Mouse (Mus musculus) hindbrain, postnatal 0 days (tissue): ENCODE results near the gene Olfr878. TPM values are rescaled to one million over a fixed set of nuclear protein-coding genes. Genes with fewer than 3 reads are reported as not detected.

Experiments used
- ATAC-seq: fragments of 200-750 bp; cut with Nextera tagmentation; 2 replicates; pipeline ENCODE4 v1.8.0; 2017; ENCODE audit warnings: mild to moderate bottlenecking, moderate TSS enrichment, moderate library complexity
- DNase-seq: peaks from one replicate; pipeline ENCODE4 v3.0.0-alpha.2; 2015; ENCODE audit warnings: low spot score
- H3K27ac ChIP-seq: fragments of 300-500 bp; sonication (generic); 2 replicates; pipeline ENCODE4 v1.5.1; 2014; ENCODE audit warnings: mild to moderate bottlenecking
- H3K27me3 ChIP-seq: fragments of 300-500 bp; sonication (generic); 2 replicates; pipeline ENCODE4 v1.6.1; 2014; ENCODE audit warnings: low read length, mixed read lengths; ENCODE audit not compliant: insufficient read depth
- H3K36me3 ChIP-seq: fragments of 300-500 bp; sonication (generic); 2 replicates; pipeline ENCODE4 v1.6.1; 2014; ENCODE audit warnings: low read length, mixed read lengths; ENCODE audit not compliant: insufficient read depth
- H3K4me1 ChIP-seq: fragments of 300-500 bp; sonication (generic); 2 replicates; pipeline ENCODE4 v1.6.1; 2014; ENCODE audit warnings: antibody characterized with exemption, low read length, mixed read lengths; ENCODE audit not compliant: insufficient read depth
- H3K4me2 ChIP-seq: fragments of 300-500 bp; sonication (generic); 2 replicates; pipeline ENCODE4 v1.6.1; 2014; ENCODE audit warnings: low read depth, mild to moderate bottlenecking, low read length, moderate library complexity, mixed read lengths
- H3K4me3 ChIP-seq: fragments of 300-500 bp; sonication (generic); 2 replicates; pipeline ENCODE4 v1.5.1; 2014; ENCODE audit warnings: low read length
- H3K9ac ChIP-seq: fragments of 300-500 bp; sonication (generic); replicated peaks from 2 replicates; pipeline ENCODE4 v1.6.1; 2014; ENCODE audit warnings: mild to moderate bottlenecking, low read length, moderate library complexity, mixed read lengths
- H3K9me3 ChIP-seq: fragments of 300-500 bp; sonication (generic); 2 replicates; pipeline ENCODE4 v1.6.1; 2016; ENCODE audit warnings: low read length, mixed read lengths
- CTCF ChIP-seq: IDR thresholded peaks from 2 replicates; pipeline ENCODE4 v1.5.1; 2016; ENCODE audit warnings: antibody characterized with exemption, control low read depth, low read depth
- WGBS: fragments of 180-500 bp; shearing (Covaris S2); extraction: QIAGEN DNeasy Blood & Tissue Kit; methylation state at CpG from one replicate; pipeline ENCODE4 v1.1.7; 2014; 5-methylcytosine and 5-hydroxymethylcytosine counted together
- polyA plus RNA-seq: library from polyadenylated mRNA; unstranded; fragments of >200 nt; fragmentation: Nextera tagmentation; extraction: Ambion mirVana; gene quantifications from 2 replicates; pipeline ENCODE4 v1.2.1, GENCODE M21; 2015
- total RNA-seq: library from RNA; depleted of rRNA; stranded (reverse); fragments of >200 nt; gene quantifications from 2 replicates; pipeline ENCODE4 v1.2.3, GENCODE M21; 2014; rRNA removed

Olfr878 gene
- total RNA-seq (not detected in 2 replicates), polyA plus RNA-seq (not detected in 2 replicates)

DNA sequence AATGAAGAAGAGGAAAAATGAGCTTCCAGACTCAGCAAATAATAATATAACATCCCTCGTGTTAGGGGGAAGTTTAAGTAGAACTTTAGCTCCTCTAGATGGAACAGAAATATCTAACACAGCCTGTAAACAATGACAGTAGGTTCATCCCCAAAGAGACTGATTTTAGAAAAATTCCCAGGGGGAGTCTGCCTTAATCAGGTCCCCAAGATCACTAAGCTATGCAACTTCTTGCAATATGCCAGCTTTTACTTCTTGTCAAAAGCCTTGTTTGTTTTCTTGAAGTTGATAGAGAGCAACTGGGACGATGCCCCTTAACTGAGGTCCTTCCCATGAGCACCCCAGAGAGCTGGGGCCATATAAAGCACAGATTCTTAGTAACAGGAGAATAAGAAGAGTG, at the start of gene Olfr878:
Gene Olfr878, plus strand, starts transcription at position 301 of the 400 bp plus-strand sequence.
- WGBS = 81% methylated on average over 2 of the region's 2 CpGs
- H3K9ac ChIP-seq = no peak within 1 kb of the TSS
- no peak within 1 kb of the TSS for H3K4me3 ChIP-seq
- no peak for TF ChIP-seq CTCF
- no peak within 1 kb of the TSS for H3K4me2 ChIP-seq
- H3K9me3 ChIP-seq = no peaks in the 10 kb centered on the region
- no peaks in the 10 kb centered on the region for H3K4me1 ChIP-seq
- H3K27ac ChIP-seq = no peak within 1 kb of the TSS
- H3K36me3 ChIP-seq = no peaks in the 10 kb centered on the region
- no peaks in the 10 kb centered on the region for H3K27me3 ChIP-seq
- DNase-seq = no peak
- no peak for ATAC-seq

DNA sequence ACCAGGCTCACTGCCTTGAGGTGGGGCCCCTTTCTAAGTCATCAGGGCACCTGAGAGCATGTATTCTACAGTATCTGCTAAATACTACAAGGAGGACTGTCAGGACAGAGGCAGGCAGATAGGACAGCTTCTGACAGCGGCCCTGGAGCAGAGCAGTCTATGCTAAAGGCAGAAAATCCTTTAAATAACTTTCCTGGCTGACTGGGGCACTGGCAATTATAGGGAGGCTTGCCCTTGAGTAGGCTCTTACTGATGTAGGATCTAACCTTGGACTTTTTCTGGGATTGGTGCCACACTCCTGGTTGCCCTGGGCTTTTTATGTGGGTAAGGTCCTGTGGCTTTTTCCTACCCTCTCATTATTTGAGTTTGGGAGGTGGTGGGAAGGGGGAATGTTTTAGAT, 47.4 kb upstream of the Olfr878 start:
- Histone ChIP-seq H3K9me3 (no peaks in the 10 kb centered on the region), H3K27ac (no peak overlapping the region), H3K4me2 (no peak overlapping the region), H3K4me1 (no peaks in the 10 kb centered on the region), H3K27me3 (no peaks in the 10 kb centered on the region), H3K36me3 (no peaks in the 10 kb centered on the region), H3K4me3 (no peak overlapping the region), H3K9ac (no peak overlapping the region)
- ATAC-seq = no peak
- no peak for TF ChIP-seq CTCF
- DNase-seq = no peak
- 57% methylated on average over 1 of the region's 1 CpGs for WGBS

DNA sequence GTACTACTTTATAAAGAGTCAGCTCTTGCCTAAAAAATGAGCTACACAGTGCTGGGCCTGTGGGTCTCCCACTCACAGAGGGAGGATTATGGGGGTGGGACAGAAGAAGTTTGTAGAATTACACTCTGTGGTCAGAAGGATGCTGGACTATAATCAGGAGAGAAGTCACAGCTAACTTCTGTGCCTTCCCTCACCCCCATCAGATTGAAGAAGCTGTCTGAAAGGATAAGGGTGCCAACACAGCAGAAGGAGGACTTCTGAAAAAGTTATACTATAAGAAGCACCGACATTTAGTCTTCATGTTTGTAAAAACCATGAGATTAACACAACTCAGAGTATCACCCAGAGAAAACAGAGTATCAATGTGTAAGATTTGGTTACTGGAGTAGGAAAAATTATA, 46.5 kb upstream of the Olfr878 start:
- Histone ChIP-seq H3K4me1 (no peaks in the 10 kb centered on the region), H3K9ac (no peak overlapping the region), H3K9me3 (no peaks in the 10 kb centered on the region), H3K4me2 (no peak overlapping the region), H3K27me3 (no peaks in the 10 kb centered on the region), H3K4me3 (no peak overlapping the region), H3K27ac (no peak overlapping the region), H3K36me3 (no peaks in the 10 kb centered on the region)
- no peak for TF ChIP-seq CTCF
- ATAC-seq = no peak
- 73% methylated on average over 1 of the region's 1 CpGs for WGBS
- no peak for DNase-seq

DNA sequence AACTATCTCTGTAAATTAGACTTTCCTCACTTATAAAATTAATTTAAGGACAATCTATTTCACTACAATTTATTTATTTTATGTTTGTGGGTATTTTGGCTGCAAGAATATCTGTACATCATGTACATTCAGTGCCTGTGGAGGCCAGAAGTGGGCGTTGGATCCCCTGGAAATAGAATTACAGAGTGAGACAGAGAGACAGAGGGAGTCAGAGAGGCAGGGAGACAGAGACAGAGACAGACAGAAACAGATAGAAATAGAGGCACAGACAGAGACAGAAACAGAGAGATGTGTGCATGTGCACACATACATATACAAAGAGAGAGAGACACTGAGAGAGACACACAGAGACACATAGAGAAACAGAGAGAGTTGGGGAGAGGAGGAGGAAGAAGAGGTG, 46.1 kb upstream of the Olfr878 start:
- DNase-seq (no peak), ATAC-seq (no peak)
- no peaks in the 10 kb centered on the region for H3K27me3 ChIP-seq
- no peak for TF ChIP-seq CTCF
- no peaks in the 10 kb centered on the region for H3K4me1 ChIP-seq
- H3K4me2 ChIP-seq = no peak overlapping the region
- 60% methylated on average over 1 of the region's 1 CpGs for WGBS
- no peak overlapping the region for H3K9ac ChIP-seq
- no peaks in the 10 kb centered on the region for H3K9me3 ChIP-seq
- H3K27ac ChIP-seq = no peak overlapping the region
- H3K4me3 ChIP-seq = no peak overlapping the region
- no peaks in the 10 kb centered on the region for H3K36me3 ChIP-seq

DNA sequence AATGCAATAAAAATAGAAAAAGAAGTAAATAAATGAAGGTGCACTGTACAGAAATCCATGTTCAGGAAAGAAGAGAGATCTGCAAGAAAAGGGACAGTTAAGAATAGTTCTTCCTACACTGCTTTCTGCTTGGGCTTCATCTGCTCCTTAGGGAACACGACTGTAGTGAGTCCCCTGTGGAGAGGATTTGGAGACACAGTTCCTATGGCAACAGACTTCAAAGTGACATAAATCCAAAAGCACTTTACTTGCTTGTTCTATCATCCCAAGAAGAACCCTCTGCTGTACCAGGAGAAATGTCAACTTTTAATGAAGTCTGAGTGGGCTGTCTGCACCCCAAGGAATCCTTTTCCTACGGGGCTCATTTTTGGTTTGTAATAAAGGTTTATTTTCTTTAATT, 26.7 kb upstream of the Olfr878 start:
- H3K27me3 ChIP-seq = no peaks in the 10 kb centered on the region
- WGBS = 15% methylated on average over 2 of the region's 2 CpGs
- no peaks in the 10 kb centered on the region for H3K36me3 ChIP-seq
- H3K27ac ChIP-seq = no peak overlapping the region
- H3K9ac ChIP-seq = no peak overlapping the region
- TF ChIP-seq CTCF = no peak
- no peak overlapping the region for H3K4me3 ChIP-seq
- no peak overlapping the region for H3K4me2 ChIP-seq
- ATAC-seq = no peak
- H3K9me3 ChIP-seq = no peaks in the 10 kb centered on the region
- DNase-seq = peak; percentile 40
- H3K4me1 ChIP-seq = no peaks in the 10 kb centered on the region

DNA sequence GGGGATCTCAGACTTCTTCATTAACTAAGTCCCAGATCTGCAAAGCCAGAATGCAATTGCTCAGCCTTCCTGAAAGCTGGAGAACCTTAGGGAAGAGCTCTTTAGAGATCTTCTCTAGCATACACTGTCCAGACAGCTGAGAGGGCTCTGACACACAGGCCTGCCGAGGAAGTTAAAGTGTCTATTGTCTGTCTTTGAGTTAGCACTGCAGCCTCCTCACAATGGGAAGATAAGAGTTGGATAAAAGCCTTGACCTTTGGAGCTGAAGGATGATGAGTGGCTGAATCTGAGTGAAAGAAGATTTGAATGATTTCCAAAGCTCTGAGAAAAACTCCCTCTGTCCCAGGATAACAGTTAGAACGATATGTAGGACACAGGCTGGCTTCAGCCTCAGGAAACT, 21.0 kb upstream of the Olfr878 start, which contains the start of gene Olfr145:
Gene Olfr145, plus strand, starts transcription at position 64 of the 400 bp plus-strand sequence.
- no peak within 1 kb of the TSS for H3K4me2 ChIP-seq
- TF ChIP-seq CTCF = no peak
- H3K36me3 ChIP-seq = no peaks in the 10 kb centered on the region
- 18% methylated on average over 2 of the region's 2 CpGs for WGBS
- no peaks in the 10 kb centered on the region for H3K9me3 ChIP-seq
- no peak for DNase-seq
- no peak within 1 kb of the TSS for H3K27ac ChIP-seq
- H3K4me3 ChIP-seq = no peak within 1 kb of the TSS
- no peak for ATAC-seq
- H3K4me1 ChIP-seq = no peaks in the 10 kb centered on the region
- H3K9ac ChIP-seq = no peak within 1 kb of the TSS
- no peaks in the 10 kb centered on the region for H3K27me3 ChIP-seq

DNA sequence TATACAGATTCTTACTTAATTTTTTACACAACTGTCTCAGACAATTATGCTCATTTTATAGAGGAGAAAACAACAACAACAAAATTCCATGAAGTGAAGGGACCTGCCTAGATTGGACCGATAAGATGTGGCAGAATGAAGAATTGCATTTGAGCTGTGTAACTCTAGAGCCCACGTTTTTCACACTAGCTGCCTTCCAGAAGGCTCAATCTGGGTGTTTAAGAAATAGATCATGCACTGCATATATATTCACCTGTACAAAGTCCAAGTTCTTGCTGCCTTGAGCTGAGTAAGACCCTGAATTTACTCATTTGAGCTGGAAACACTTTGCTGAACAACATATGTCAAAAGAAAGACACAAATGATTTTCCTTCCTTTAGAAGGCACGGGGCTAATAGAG, 12.1 kb upstream of the Olfr878 start:
- H3K27ac ChIP-seq = no peak overlapping the region
- no peaks in the 10 kb centered on the region for H3K9me3 ChIP-seq
- no peak for TF ChIP-seq CTCF
- WGBS = 72% methylated on average over 3 of the region's 3 CpGs
- H3K36me3 ChIP-seq = no peaks in the 10 kb centered on the region
- no peaks in the 10 kb centered on the region for H3K27me3 ChIP-seq
- H3K4me3 ChIP-seq = no peak overlapping the region
- ATAC-seq (no peak), DNase-seq (no peak)
- no peak overlapping the region for H3K4me2 ChIP-seq
- H3K4me1 ChIP-seq = no peaks in the 10 kb centered on the region
- H3K9ac ChIP-seq = no peak overlapping the region
